Mouse (Mus musculus): ENCODE measurements at regions not wholly inside any gene's neighbourhood (a gene's known extent, or its start where the extent isn't known, plus 50 kb on each side); places are given as distances from the start of the nearest gene placed in this dataset.

DNA sequence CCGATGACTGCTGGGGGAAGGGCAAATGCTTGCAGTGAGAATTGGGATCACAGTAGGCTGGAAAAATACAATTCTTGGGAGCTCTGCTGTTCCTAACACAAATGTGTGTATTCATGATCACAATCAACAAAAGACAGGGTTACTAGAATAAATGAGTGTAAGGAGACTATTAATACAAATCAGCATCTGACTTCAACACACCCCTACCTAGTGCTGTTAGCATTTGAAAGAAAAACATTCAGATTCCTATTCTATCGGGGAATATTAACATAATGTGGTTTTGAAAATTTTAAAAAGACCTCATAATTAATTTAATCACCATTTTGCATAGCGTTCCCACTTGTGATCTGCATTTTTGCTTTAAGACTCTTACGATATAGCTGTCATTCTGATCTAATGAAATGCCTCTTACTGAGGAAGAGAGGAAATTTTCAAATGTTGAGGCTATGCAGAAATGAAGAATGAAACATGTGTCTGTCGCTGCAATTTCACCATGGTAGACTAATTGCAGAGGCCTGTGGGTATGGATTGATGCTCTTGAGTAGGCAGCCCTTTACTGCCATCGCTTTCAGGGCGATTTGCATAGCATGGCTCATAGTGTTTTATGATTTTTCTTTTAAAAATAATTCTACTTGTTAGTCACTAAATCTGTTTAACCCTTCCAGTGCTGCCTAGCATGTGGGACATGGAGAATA, 410.8 kb downstream of the Hsfy2 start:
- no peak overlapping the region for H3K27ac ChIP-seq (ENCODE audit: low read length)
- WGBS = 87% methylated on average over 7 of the region's 7 CpGs
- H3K4me3 ChIP-seq (ENCODE audit: low read length) = no peak overlapping the region
- ATAC-seq = no peak
- no peak overlapping the region for H3K9ac ChIP-seq (ENCODE audit: low read depth, low read length)
- no peaks in the 10 kb centered on the region for H3K9me3 ChIP-seq (ENCODE audit: control insufficient read depth, low read length)
- no peak overlapping the region for H3K4me2 ChIP-seq (ENCODE audit: low read depth, low read length)
- H3K4me1 ChIP-seq (ENCODE audit: control insufficient read depth, insufficient read depth, low read length) = no peaks in the 10 kb centered on the region
- no peaks in the 10 kb centered on the region for H3K36me3 ChIP-seq (ENCODE audit: control insufficient read depth, insufficient read depth, low read length)
- H3K27me3 ChIP-seq (replicated peaks; ENCODE audit: control insufficient read depth, insufficient read depth, low read length) = no peaks in the 10 kb centered on the region

DNA sequence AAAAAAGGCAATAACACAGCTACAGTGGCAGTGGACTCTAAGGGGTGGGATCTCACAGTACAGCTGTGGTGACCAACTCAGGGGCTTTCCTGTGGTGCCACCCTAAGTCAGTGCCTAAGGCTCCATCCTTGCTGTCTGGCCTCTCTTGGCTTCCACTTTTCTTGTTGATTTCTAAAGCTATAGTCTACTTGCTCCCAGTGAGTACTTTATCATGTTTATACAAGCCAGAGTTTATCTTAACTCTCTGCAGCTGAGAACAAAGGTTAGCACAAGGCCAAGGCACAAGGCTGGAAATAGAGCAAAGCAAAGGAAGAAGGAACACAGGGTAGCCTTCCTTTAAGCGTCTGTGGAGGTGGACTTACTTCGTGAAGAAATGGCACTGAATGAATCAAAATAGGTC, 417.5 kb downstream of the Hsfy2 start:
- Histone ChIP-seq H3K36me3 (ENCODE audit: control insufficient read depth, insufficient read depth, low read length) (no peaks in the 10 kb centered on the region), H3K9me3 (ENCODE audit: control insufficient read depth, low read length) (no peaks in the 10 kb centered on the region), H3K27ac (ENCODE audit: low read length) (no peak overlapping the region), H3K27me3 (replicated peaks; ENCODE audit: control insufficient read depth, insufficient read depth, low read length) (no peaks in the 10 kb centered on the region), H3K4me1 (ENCODE audit: control insufficient read depth, insufficient read depth, low read length) (peaks cover 3% of the 10 kb centered on the region; the same call in 1 of the 2 replicates), H3K4me2 (ENCODE audit: low read depth, low read length) (no peak overlapping the region), H3K4me3 (ENCODE audit: low read length) (no peak overlapping the region), H3K9ac (ENCODE audit: low read depth, low read length) (no peak overlapping the region)
- WGBS = 23% methylated on average over 2 of the region's 2 CpGs
- ATAC-seq = peak; percentile 81

DNA sequence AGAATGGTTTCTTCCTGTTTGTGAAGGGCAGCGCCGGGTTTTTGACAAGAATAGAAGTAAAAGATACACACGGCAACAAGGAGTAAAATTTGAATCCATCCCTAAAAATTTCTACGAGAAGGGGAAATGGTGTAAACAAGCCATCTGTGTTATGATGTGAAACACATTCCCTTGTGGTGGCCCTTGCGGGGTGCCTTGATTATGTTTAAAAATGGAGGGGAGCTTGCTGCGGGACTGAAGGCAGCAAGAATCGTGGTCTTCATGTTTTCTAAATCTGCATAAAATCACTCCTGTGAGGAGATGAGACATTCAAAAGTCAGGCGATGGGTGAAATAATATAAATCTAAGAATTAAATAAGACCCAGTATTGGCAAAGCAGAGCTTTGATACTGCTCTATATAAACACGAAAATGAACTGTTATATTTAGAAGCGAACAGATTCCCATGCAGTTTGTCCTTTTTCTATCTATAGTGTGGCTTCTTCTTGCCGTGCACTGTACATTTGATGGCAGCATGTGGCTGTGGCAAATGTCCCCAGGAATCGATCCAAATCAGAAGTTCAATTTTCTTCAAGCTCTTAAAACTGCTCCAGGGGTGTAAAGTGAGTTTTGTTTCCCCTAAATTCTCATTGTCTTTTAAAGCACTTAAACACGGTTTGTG, 426.4 kb downstream of the Hsfy2 start:
- no peak overlapping the region for H3K4me3 ChIP-seq (ENCODE audit: low read length)
- no peak overlapping the region for H3K4me2 ChIP-seq (ENCODE audit: low read depth, low read length)
- no peaks in the 10 kb centered on the region for H3K27me3 ChIP-seq (replicated peaks; ENCODE audit: control insufficient read depth, insufficient read depth, low read length)
- ATAC-seq = no peak
- H3K4me1 ChIP-seq (ENCODE audit: control insufficient read depth, insufficient read depth, low read length) = no peaks in the 10 kb centered on the region
- WGBS = 72% methylated on average over 13 of the region's 13 CpGs
- no peaks in the 10 kb centered on the region for H3K9me3 ChIP-seq (ENCODE audit: control insufficient read depth, low read length)
- no peak overlapping the region for H3K9ac ChIP-seq (ENCODE audit: low read depth, low read length)
- no peak overlapping the region for H3K27ac ChIP-seq (ENCODE audit: low read length)
- H3K36me3 ChIP-seq (ENCODE audit: control insufficient read depth, insufficient read depth, low read length) = no peaks in the 10 kb centered on the region

DNA sequence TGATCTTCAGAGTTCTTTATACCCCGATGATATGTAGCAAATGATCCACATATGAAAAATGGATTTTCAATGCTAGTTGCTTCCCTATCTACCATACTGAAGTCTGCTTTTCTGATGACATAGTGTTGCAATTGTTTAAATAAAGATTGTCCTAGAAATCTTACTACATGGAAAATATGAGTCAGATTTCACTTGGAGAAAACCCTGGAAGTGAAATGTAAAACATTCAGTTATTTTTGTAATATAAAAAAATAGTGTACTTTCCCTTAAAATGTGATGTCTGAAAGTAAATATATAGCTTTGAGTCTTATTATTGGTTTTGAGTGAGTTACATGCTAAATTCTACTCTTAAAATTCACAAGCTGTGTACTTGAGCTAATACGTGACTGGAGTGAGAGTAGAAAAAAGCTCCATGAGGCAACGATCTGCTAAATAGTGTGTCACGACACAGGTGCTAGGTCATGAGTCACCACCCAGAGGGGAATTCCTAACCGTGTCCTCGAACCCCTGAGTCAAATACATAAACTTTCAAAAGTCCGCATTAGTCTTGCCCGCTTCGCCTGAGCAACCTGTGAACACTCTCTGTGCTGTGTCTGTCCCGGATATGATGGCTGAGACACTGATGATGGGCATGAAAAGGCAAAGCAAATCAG, 430.5 kb downstream of the Hsfy2 start:
- Histone ChIP-seq H3K4me1 (ENCODE audit: control insufficient read depth, insufficient read depth, low read length) (no peaks in the 10 kb centered on the region), H3K27ac (ENCODE audit: low read length) (no peak overlapping the region), H3K4me2 (ENCODE audit: low read depth, low read length) (no peak overlapping the region), H3K9ac (ENCODE audit: low read depth, low read length) (no peak overlapping the region), H3K36me3 (ENCODE audit: control insufficient read depth, insufficient read depth, low read length) (no peaks in the 10 kb centered on the region), H3K4me3 (ENCODE audit: low read length) (no peak overlapping the region), H3K27me3 (replicated peaks; ENCODE audit: control insufficient read depth, insufficient read depth, low read length) (no peaks in the 10 kb centered on the region), H3K9me3 (ENCODE audit: control insufficient read depth, low read length) (no peaks in the 10 kb centered on the region)
- no peak for ATAC-seq
- 88% methylated on average over 10 of the region's 10 CpGs for WGBS

DNA sequence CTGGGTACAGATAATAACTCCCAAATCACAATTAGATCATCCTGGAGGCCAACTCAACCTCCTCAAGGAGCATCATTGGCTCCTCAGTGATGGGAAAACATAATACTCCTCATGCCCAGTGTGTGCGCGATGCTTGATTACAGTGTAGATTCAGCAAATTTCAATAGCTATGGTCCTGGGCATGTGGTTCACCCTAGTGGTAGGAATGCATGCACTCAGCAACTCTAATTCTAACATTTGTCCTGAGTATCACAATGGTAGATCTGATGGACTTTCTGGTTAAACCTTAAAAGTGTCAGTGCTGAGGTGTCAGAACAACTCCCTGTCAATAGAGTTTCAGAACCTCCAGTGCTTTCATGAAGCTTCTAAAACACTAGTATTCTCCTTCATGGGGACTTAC, 442.0 kb downstream of the Hsfy2 start:
- H3K9ac ChIP-seq (ENCODE audit: low read depth, low read length) = no peak overlapping the region
- H3K4me2 ChIP-seq (ENCODE audit: low read depth, low read length) = no peak overlapping the region
- no peaks in the 10 kb centered on the region for H3K36me3 ChIP-seq (ENCODE audit: control insufficient read depth, insufficient read depth, low read length)
- H3K27ac ChIP-seq (ENCODE audit: low read length) = no peak overlapping the region
- H3K4me3 ChIP-seq (ENCODE audit: low read length) = no peak overlapping the region
- ATAC-seq = no peak
- 92% methylated on average over 2 of the region's 2 CpGs for WGBS
- H3K9me3 ChIP-seq (ENCODE audit: control insufficient read depth, low read length) = no peaks in the 10 kb centered on the region
- H3K4me1 ChIP-seq (ENCODE audit: control insufficient read depth, insufficient read depth, low read length) = no peaks in the 10 kb centered on the region
- no peaks in the 10 kb centered on the region for H3K27me3 ChIP-seq (replicated peaks; ENCODE audit: control insufficient read depth, insufficient read depth, low read length)

DNA sequence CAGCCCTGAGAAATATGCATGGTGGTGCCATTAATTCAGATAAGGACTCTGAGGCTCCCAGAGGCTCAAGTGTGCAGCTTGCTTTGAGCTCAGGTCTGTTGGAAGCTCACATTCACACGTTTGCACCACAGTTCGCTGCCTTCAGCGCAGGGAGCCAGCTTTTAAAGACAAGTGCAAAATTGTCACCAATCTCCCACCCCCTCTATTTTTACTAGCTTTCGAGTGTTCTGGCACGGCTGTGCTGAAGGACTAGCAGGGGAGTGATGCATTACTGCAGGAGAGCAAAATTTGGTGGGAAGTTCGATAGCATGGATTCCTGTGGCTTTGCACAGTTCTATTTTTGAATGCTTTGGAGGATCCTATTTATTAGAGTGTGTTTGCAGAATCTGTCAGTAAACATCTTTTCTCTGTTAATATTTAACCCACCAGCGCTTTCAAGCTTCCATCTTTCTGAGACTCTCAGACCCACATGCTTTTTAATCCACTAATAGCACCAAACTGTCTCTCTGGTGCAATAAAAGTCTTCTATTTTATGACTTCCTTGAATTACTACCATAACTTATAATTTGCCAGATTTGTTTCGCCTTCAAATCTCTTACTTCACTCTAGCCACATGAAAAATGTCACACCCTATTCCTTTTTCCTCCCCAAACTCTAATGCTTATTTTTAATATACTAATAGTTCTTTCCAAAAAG, 453.6 kb downstream of the Hsfy2 start:
- no peak overlapping the region for H3K27ac ChIP-seq (ENCODE audit: low read length)
- H3K9me3 ChIP-seq (ENCODE audit: control insufficient read depth, low read length) = no peaks in the 10 kb centered on the region
- peak; percentile 48; the same call in 1 of the 2 replicates for ATAC-seq
- no peaks in the 10 kb centered on the region for H3K27me3 ChIP-seq (replicated peaks; ENCODE audit: control insufficient read depth, insufficient read depth, low read length)
- H3K4me2 ChIP-seq (ENCODE audit: low read depth, low read length) = 0 out of 2 replicates have a peak overlapping the region, but pooled peaks have one; percentile 7
- no peak overlapping the region for H3K4me3 ChIP-seq (ENCODE audit: low read length)
- WGBS = 36% methylated on average over 8 of the region's 8 CpGs
- peaks cover 3% of the 10 kb centered on the region; the same call in 1 of the 2 replicates for H3K4me1 ChIP-seq (ENCODE audit: control insufficient read depth, insufficient read depth, low read length)
- H3K9ac ChIP-seq (ENCODE audit: low read depth, low read length) = no peak overlapping the region
- H3K36me3 ChIP-seq (ENCODE audit: control insufficient read depth, insufficient read depth, low read length) = no peaks in the 10 kb centered on the region

DNA sequence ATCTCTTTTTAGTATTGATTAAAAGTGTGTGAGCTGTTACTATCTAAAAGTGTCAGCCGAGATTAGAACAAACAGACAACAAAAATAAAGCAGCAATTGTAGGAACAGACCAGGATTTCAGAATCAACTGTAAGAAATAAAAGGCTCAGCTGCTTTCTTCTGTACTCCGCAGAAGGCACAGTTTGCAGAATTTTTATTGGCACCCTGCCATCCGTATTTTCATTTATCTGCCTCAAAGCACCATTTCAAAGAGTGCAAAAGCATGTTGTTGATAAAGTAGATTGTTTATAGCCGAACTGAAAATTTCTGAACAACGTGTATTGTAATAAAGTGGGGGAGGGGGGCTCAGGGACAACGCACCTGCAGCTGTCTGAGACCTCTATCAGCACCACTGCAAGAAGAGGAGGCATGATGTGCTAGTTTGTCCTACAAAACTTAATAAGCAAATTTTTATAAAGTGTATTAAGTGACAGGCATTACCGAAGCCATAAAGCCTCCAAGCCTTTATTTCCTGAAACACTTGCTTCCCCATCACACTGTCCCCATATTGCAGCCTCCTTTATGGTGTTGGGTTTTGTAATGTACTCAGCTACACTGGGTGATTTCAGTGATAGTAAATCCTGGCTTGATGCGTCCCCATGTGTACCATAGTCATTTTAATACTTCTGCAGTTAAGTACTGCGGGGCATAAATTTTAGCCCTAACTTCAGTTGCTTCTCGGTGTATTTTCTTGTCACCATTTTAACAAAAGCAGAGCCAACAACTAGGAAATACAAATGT, 457.8 kb downstream of the Hsfy2 start:
- no peak overlapping the region for H3K27ac ChIP-seq (ENCODE audit: low read length)
- peaks cover 3% of the 10 kb centered on the region; the same call in 1 of the 2 replicates for H3K4me1 ChIP-seq (ENCODE audit: control insufficient read depth, insufficient read depth, low read length)
- H3K4me2 ChIP-seq (ENCODE audit: low read depth, low read length) = no peak overlapping the region
- H3K36me3 ChIP-seq (ENCODE audit: control insufficient read depth, insufficient read depth, low read length) = no peaks in the 10 kb centered on the region
- WGBS = 70% methylated on average over 10 of the region's 10 CpGs
- H3K4me3 ChIP-seq (ENCODE audit: low read length) = no peak overlapping the region
- no peak overlapping the region for H3K9ac ChIP-seq (ENCODE audit: low read depth, low read length)
- ATAC-seq = no peak
- no peaks in the 10 kb centered on the region for H3K27me3 ChIP-seq (replicated peaks; ENCODE audit: control insufficient read depth, insufficient read depth, low read length)
- H3K9me3 ChIP-seq (ENCODE audit: control insufficient read depth, low read length) = no peaks in the 10 kb centered on the region

DNA sequence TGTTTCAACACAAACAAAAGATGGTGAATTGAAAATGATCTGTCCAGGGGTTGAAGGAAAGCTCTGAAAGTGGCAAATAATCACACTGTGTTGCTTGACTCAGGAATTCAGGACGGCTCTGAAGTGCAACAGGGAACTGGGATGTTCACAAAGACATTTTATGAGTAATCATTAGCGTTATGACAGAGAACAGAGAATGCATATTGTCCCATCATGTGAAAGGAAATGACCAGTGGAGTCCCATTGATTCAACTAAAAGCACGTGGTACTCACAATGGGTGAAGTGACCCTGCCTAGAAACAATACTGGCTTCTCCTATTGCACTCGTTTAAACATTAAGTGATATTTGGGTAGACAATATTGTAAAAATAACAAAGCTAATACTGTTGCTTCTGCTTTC, 466.1 kb downstream of the Hsfy2 start:
- WGBS = 58% methylated on average over 4 of the region's 4 CpGs
- Histone ChIP-seq H3K27ac (ENCODE audit: low read length) (no peak overlapping the region), H3K9ac (ENCODE audit: low read depth, low read length) (no peak overlapping the region), H3K36me3 (ENCODE audit: control insufficient read depth, insufficient read depth, low read length) (no peaks in the 10 kb centered on the region), H3K27me3 (replicated peaks; ENCODE audit: control insufficient read depth, insufficient read depth, low read length) (no peaks in the 10 kb centered on the region), H3K9me3 (ENCODE audit: control insufficient read depth, low read length) (no peaks in the 10 kb centered on the region), H3K4me3 (ENCODE audit: low read length) (no peak overlapping the region), H3K4me2 (ENCODE audit: low read depth, low read length) (no peak overlapping the region), H3K4me1 (ENCODE audit: control insufficient read depth, insufficient read depth, low read length) (no peaks in the 10 kb centered on the region)
- no peak for ATAC-seq

DNA sequence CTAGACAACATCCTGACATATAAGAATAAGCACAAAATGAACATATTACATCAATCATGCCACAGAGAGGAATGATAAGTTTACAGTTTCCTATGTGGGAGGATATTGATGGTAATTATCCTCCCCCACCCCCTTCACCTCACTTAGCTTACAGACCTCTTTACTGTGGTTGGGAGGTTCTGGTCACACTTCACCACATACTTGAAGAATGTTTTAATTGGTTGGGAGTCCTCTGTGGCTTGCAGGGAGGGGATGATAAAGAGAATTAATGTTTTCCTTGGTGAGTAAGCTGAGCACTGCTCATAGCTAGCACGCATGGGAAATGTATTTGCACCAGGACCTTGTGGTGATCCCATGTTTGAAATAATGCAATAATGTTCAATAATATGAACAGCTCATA, 468.5 kb downstream of the Hsfy2 start:
- WGBS = 63% methylated on average over 1 of the region's 1 CpGs

More for the DNA sequence above, 468.5 kb downstream of the Hsfy2 start:
- H3K9me3 ChIP-seq (ENCODE audit: control insufficient read depth, low read length) = no peaks in the 10 kb centered on the region
- no peak overlapping the region for H3K4me3 ChIP-seq (ENCODE audit: low read length)
- H3K9ac ChIP-seq (ENCODE audit: low read depth, low read length) = no peak overlapping the region
- H3K36me3 ChIP-seq (ENCODE audit: control insufficient read depth, insufficient read depth, low read length) = no peaks in the 10 kb centered on the region
- no peak overlapping the region for H3K4me2 ChIP-seq (ENCODE audit: low read depth, low read length)
- no peaks in the 10 kb centered on the region for H3K27me3 ChIP-seq (replicated peaks; ENCODE audit: control insufficient read depth, insufficient read depth, low read length)
- ATAC-seq = no peak
- no peaks in the 10 kb centered on the region for H3K4me1 ChIP-seq (ENCODE audit: control insufficient read depth, insufficient read depth, low read length)
- no peak overlapping the region for H3K27ac ChIP-seq (ENCODE audit: low read length)

All from intestine, embryonic 16.5 days (tissue).